Mouse (Mus musculus) retina, postnatal 1 day (tissue): ENCODE results near the gene Armcx4.
"Not testable (repeated sequence)": the region's sequence is repeated elsewhere in the genome, so short reads cannot be mapped to it uniquely, and the experiment has no call there.

ENCODE experiments used
- DNase-seq: peaks from one replicate; pipeline ENCODE4 v3.0.0-alpha.2; 2012

Gene Armcx4

DNA sequence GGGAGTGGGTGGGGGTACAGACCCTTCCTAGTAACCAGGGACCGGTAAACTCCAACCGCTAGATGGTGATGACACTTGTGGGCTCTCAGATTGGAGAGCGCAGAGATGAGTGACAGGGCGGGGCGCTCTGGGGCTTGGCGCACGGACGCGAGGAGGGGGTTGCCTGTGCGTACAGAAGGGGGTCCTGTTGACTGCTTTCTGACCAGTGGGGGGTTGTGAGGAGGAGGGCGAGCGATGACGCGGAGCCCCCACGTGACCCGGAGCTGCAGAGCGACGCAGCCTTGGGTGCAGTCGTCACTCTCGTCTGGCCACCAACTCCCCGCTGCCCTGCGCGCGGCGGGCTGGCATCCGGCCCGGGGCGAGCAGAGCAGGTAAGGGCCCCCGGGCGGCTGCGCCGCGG lies at the start of gene Armcx4:
Gene Armcx4, plus strand, starts transcription at position 253 of the 400 bp plus-strand sequence.
- peak; percentile 95 for DNase-seq

DNA sequence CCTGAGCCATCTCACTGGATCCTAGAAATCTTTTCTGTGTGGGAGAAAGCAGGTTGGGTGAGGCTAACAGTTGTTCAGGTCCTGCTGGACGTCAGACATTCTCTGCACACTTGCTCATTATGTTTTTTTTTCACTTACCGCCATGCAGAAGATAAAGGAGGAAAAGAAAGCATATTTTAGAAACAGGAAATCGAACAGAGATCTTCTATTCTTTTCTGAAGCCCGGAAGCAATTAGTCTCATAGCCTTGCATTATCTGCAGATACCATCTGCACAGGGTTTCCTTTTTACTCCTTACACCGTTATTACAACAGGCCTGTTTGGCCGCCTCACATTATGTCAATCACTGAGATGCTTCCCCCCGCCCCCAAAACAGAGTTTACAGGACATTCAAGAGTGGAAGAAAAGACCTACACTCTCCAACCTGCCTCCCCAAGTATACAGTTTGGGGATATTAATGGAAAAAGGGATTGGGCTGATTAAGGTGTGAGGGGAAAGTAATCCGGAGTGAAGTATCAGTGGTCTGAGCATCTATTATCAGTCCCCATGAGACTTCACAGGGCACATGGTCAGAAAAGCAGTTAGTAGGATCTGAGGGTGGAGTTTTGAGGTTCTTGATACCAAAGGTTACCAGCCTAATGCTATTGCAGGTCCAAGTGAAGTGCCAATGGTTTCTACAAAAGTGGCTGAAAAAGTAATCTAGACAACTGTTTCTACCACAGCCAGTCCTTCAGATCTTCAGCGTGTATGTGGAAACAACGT lies 45.1 kb upstream of the Armcx4 start:
- no peak for DNase-seq

DNA sequence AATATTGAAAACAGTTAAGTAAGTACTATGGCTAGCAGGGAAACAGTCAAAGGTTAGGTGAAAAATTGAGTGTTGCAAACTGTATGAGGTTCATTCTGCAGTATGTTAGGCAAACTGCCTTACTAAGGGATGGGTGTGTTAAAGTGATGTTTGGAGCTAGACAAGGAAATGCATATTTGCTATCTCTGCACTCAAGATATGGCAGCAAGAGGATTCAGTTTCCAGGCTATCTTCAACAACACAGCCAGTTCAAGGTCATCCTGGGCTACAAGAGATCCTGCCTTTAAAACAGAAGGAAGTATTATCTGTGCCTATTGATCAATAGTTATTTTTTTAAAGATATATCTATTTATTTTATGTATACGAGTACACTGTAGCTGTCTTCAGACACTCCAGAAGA lies 40.0 kb upstream of the Armcx4 start:
- DNase-seq: no peak

DNA sequence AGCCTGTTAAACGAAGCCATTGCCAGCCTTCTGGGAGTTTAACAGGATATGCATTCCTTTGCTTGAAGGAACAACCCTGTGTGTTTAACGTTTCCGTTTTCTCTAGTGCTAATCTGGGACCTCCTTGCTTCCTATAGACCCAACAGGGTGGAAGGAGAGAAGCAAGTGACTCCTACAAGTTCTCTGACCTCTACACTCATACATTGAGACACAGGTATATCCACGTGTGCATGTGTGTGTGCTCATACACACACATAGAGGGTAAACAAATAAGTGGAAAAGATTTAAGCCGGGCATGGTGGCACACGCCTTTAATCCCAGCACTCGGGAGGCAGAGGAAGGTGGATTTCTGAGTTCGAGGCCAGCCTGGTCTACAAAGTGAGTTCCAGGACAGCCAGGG lies 38.9 kb upstream of the Armcx4 start:
- no peak for DNase-seq

DNA sequence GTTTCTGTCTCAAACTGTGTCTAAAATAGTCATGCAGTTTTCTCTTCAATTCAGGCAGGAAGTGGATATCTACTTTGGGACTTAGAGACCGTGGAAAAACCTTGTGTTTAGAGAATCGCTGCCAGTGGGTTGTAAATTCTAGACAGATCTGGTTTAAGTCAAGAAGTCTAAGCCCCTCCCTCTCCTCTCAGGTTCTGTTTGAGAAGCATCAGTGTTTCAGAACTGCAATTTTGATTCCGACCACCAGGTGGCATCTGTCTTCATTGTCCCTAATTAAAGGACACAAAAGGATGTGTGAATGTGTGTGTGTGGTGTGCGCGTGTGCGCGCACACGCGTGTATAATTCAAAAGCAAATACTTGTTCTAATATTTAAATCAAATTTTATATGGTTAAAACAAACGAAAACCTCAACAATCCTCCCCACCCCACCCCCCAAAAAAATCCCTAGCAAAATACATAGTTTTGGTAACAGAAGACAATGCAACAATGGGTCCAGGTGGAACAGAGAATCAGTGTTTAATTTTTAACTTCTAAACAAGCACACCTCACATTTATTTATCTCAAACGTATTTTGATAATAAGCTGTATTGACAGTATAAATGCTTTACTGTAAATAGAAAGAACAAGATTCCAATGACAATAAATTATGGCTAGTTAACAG lies 38.2 kb upstream of the Armcx4 start:
- peak; percentile 91 for DNase-seq

DNA sequence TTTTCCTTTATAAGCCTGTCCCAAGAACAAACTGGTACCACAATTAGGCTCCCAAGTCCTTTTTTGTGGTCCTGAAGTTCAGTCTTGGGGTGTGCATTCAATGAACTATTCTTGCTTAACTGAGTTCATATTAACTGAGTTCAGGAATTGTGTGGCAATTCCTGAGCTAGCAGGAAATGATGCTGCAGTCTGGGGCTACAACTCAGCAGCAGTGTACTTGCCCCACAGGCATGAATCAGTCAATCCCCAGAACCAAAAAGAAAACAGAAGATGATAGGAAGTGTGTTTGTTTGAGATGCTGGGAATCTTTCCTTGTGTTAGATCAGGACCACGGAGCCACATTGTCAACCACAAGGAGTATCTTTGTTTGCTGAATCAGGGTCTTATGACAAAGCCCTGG lies 34.3 kb upstream of the Armcx4 start:
- no peak for DNase-seq

DNA sequence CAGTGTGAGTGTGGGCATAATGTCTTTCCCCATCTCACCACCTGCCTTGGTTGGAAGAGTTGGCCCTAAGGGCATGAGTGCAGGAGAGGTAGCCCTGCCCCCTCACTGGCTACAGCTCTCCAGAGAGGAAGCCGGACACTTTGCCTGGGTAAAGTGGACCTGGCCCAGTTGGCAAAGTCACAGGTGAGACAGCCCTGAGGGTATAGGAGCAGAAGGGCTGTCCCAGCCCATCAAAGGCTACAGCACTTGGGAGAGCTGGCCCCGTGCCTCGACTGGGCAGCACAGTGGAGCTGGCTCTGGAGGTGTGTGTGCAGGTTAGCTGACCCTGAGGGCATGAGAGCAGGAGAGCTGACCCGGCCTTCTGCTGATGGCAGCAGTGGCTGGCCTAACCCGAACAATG lies 24.7 kb upstream of the Armcx4 start:
- no peak for DNase-seq

DNA sequence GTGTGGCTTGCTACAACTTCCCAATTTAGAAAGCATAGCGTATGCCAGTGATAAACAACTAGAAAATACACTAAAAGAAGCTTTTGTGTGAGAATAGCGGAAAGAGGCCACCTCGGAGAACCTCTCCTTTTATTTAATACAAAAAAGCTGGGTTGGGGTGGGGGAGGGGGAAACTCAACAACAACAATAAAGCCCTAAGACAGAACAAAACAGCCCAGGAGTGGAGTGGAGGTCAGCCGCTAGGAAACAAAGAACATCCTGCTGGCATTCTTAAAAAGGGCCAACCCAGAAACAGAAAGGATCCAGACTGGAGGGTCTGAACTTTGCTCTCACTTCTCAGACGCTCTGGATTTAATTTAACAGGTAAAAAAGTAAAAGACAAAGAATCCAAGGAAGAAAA lies 11.3 kb upstream of the Armcx4 start:
- DNase-seq: peak; percentile 59

DNA sequence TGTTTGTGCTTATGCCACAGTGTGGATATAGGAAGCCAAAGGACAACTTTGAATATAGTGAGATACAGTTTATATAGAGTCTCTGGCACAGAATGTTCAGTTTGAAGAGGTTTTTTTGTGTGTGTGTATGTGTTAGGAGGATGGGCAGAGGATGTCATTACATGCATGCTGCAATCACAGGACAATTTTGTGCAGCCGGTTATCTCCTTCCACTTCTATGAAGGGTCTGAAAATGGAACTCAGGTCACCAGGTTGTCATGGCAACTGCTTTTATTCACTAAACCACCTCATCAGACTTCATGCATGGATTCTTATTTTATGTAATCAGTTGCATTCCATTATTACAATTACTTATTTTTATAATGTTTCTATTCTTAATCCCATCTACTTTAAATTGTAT lies 10.4 kb upstream of the Armcx4 start:
- no peak for DNase-seq

DNA sequence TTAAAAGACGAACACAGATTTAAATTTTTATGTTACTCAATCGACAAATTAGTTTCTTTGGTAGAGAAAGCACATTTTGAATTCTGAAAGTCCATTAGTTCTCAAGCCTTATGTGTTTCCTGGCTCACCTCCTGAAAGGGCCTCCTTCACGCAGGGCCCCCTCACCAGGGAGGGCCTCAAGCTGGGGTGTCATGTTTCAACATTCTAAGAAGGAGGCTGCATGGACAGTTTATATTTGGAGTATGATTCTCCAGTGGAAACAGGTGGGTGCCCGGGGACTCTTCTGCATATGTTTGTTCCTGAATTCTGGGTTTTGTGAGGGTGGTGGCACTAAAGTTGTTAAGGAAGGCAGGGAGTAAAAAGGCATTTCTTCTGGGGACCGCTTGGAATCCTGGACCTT lies 1.4 kb upstream of the Armcx4 start:
- peak; percentile 15 for DNase-seq

DNA sequence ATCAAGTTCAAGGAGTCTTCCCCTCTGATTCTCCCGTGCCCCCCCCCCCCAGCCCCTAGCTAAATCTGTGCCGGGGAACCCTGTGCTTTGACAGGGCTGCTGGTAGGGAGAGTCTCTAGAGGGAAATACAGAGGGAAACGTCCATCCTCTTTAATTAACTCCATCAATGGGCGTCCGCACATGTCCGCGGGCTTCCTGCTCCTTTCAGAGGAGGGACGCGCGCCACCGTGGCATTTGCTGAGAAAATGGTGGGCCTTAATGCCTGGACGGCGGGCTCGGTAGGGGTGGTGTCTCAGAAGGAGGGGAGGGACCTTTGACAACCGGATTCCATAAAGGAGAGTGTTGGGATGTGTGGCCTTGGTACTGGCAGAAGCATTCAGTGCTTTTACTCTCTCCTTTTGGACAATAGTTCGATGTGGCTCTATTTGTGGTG lies 436 bp downstream of the Armcx4 start:
- DNase-seq: peak; percentile 66

DNA sequence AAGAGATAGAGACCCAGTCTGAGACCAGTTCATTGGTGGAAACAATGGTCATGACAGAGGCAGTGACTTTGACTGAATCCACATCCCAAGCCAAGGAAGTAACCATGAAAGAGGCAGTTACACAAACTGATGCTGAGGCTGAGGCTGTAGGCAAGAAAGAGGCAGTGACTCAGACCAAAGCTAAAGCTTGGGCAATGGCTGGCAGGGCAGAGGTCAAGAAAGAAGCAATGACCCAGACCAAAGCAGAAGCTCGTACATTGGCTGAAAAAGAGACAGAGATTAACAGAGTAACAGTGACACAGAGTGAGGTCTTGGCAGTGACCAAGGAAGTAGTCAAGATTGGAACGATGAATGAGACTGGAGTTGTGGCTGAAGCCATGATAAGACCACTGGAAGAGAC lies 3.4 kb downstream of the Armcx4 start:
- no peak for DNase-seq

DNA sequence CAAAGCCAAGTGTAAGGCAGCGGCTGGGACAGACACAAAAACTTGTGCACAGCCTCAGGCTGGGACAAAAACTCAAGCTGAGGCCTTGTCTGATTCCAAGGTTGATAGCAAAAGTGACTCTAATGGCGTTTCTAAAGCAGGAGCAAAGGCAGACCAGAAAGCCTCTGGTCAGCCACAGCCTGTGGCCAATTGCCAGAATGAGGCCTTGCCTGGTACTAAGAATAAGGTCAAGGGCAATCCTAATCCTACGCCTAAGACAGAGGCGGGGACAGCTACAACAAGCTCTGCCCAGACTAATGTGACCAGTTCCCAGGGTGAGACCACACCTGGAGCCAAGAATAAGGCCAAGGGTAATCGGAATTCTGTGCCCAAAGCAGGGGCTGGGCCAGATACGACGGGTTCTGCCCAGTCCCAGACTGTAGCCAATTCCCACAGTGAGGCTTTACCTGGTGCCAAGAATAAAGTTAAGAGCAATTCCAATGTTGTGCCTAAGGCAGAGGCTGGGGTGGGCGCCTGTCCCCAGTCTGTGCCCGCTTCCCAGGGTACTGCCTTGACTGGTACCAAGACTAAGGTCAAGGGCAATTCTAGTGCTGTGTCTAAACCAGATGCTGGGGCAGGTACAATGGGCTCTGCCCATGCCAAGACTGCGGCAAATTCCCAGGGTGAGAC lies 4.7 kb downstream of the Armcx4 start:
- no peak for DNase-seq

DNA sequence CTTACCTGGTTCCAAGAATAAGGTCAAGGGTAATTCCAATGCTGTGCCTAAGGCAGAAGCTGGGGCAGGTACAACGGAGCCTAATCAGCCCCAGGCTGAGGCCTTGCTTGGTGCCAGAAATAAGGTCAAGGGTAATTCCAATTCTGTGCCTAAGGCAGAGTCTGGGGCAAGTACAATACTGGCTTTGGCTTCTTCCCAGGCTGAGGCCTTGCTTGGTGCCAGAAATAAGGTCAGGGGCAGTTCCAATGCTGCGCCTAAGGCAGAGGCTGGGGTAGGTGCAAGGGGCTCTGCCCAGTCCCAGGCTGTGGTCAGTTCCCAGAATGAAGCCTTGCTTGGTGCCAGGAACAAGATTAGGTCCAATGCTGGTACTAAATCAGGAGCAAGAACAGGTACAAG lies 5.2 kb downstream of the Armcx4 start:
- no peak for DNase-seq

DNA sequence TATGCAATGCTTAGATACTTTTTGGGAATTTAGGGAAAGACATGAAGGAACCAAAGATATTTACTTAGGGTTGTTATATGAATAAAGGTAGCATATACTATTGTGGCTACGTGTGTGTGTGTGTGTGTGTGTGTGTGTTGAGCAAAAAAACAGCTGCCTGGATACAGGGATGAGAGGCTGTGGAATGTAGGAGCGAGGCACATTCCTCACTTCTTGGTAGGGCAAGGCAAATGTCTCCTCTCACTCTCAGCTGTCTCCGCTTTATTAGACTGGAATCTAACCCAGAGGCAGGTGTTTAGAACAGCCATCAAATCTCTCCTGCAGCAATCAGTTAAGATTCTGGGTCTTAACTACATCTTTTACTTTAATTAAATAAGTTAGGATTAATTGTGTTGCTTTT lies 30.5 kb downstream of the Armcx4 start:
- DNase-seq: peak; percentile 3

DNA sequence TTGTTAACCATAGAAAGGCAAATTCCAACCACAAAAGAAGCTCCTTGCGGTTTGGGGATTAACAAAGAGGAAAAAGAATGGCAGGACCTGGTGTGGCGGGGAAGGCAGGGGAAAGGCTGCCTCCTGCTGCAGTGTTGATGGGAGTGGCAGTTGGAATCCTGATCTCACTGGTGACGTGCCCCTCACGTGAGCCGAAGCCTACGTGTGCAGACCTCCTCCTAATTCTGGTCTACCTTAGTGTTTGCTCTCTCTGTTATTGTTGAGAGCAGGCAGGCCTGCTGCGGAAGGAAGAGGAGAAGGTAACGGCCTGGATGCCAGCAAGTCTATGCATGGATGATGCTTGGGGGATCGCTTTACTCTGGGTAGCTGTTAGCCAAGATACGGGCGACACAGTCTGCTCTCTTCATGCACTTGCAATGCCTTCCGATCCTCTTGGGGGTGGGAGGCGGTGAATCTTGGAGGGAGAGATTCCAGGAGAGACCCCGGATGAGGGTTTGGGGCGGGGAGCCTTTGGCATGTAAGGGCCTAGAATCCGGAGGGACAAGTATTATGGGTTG lies 31.5 kb downstream of the Armcx4 start, which contains the start of gene Armcx1:
Gene Armcx1, plus strand, starts transcription at position 212 of the 557 bp plus-strand sequence.
- peak; percentile 86 for DNase-seq

DNA sequence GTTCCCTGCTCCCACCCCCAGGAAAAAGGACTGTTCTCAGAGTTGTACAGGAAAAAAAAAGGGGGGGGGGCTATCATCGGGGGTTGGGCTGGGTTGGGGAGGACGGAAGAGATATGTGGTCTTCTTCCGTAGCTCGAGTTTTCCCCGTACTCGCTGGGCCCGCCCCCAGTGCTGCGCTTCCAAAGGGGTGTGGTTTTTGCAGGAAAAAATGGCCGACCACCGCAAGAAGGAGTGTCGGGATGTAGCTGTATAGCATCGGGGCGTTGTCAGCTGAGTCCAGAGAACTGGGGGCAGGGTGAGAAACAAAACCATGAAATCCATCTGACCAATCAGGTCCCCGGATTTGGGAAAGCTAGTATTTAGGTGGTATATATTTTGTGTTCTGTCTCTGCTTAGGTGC lies 32.2 kb downstream of the Armcx4 start:
- peak; percentile 79 for DNase-seq

DNA sequence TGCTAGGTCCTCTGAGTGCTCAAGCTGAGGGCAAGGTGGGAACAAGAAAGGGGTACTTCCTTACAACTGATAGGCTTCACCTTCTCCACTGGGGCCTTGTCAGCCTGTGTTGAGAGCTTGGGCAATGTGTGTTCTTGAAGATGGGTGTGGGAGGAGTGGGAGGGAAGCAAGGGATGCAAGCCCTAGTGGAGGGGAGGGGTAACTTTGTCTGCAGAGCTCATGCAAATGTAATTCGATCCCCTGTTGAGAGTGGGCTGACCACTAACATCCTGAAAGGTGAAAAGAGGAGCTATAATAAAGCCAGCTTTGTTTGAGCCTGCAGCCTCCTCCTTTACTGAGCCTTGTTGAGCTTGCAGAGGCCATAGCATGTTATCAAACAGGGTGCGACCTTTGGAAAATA lies 37.4 kb downstream of the Armcx4 start:
- DNase-seq: not testable (repeated sequence)

DNA sequence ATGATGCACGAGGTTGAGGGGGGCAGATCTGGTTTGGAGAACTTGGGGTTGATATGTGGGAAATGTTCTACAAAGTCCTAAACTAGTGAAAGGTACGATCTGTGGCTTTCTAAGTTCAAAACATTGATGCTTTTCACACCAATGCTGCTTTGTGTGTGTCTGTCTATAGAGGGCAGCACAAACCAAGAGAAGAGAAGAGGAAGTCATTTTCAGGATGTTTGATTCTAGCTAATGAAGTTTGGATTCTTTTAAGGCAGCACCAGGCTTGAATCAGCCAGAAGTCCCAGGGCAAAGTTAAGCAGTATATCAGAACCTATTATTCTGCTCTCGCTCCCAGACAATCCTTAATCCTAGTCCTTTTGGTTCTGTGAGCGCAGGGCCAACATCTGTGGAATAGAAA lies 43.5 kb downstream of the Armcx4 start:
- peak; percentile 52 for DNase-seq

DNA sequence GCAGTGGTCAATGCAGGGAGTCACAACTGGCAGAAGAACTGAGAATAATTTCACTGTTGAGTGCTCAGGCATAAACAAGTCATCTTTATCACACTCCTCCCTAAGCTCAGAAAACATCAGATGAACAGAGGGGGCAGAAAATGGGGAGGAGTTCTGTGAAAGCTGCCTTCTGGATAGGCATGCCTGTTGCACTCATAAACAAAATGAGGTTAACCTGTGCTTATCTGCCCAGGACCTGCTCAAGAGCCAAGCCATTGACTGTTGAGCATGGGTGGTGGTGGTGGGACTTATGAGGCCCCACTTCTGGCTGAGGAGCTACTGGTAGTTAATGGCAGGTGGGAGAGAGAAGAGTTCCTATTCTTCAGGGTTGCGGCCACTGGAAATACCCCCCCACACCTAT lies 51.5 kb downstream of the Armcx4 start:
- DNase-seq: no peak

DNA sequence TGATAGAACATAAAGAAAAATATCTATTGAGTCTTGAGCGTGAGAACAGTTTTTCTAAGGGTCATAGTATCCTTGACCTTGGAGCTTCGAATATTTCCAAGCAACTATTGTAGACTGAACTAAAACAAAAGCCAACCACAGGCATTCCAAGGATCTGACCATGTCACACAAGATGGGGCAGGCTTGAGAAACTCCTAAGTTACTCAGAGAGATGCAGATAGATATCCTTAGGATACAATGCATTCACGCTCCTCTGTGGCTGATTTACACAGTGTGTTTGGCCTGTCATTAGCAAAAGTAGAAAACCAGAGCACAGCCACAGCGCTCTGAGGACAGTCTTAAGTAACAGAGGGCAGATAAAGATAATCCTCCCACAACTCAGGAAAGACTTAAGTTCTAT lies 52.8 kb downstream of the Armcx4 start:
- DNase-seq: no peak

DNA sequence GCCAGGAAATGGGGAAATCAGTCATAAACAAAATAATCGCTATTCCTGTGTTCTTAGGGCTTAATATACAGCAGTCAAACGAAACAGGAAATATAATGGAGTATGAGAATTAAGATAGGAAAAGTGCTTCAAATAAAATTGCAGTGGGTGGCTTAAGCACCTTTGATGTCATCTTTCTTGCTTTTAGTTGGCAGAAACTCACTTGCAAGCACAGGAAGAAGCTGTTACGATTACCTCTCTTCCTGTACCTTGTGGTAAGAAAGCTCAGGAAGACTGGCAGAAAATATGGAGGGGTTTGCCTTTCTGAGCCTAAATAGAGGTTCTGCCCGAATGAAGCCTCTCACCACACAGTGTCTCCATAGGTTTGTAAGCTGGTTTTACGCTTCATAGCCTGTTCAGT lies 55.5 kb downstream of the Armcx4 start:
- DNase-seq: no peak
